Mouse (Mus musculus) urinary bladder, postnatal 25 days (tissue): ENCODE results near the gene Masp2.

Source experiments
- DNase-seq: peaks from one replicate; pipeline ENCODE4 v3.0.0; 2022; ENCODE audit warnings: low spot score

Masp2 gene

DNA sequence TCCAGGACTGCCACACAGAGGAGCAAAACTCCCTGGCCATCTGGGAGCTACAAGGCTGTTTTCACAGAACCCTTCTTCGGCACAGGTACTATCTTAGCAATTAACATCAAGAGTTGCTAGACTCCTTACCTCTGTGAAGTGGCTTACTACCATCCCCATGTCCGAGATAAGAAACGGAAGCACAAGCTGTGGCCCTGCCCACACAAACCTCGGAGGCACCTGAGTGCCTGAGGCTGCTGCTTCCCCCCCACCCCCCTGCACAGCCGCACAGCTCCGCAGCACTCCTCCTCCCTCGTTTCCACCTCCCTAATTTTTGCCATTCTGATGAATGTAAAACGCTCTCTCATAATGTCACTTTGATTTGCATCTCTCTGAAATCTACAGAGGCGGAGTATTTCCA is 35.9 kb downstream of the Masp2 start:
- no peak for DNase-seq

DNA sequence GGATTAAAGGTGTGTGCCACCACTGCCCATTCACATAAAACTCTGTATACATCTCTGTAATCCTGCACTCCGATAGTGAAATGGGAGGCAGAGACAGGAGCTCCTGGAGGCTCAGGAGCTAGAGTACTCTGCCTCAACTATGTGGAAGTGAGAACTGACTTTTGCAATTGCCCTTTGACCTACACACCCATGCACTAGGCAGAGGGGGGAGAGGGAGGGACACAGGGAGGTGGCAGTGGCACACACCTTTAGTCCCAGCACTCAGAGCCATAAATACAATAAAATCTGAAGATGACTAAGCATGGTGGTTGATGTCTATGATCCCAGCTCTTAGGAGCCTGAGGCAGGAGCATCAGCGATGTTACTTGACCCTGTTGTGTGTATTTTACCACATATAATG is 37.1 kb downstream of the Masp2 start:
- no peak for DNase-seq

DNA sequence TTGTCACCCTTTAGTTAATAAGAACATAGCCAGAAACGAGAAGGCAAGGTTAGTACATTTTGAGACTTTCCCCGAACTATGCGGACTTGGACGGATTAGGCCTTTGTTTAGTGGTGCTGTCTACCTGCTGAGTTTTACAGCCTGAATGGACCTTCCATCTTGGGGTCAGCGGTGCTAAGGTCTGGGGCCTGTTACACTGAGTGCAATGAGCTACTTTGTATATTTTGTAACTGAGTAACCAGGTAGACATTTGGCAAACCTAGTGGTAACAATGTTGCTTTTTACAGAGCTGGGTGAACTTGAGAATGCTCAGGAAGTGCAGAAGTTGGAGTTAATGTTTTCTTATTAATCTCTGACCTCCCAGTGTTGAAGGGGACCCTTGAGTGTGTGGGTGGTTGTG is 38.8 kb downstream of the Masp2 start:
- DNase-seq = no peak

DNA sequence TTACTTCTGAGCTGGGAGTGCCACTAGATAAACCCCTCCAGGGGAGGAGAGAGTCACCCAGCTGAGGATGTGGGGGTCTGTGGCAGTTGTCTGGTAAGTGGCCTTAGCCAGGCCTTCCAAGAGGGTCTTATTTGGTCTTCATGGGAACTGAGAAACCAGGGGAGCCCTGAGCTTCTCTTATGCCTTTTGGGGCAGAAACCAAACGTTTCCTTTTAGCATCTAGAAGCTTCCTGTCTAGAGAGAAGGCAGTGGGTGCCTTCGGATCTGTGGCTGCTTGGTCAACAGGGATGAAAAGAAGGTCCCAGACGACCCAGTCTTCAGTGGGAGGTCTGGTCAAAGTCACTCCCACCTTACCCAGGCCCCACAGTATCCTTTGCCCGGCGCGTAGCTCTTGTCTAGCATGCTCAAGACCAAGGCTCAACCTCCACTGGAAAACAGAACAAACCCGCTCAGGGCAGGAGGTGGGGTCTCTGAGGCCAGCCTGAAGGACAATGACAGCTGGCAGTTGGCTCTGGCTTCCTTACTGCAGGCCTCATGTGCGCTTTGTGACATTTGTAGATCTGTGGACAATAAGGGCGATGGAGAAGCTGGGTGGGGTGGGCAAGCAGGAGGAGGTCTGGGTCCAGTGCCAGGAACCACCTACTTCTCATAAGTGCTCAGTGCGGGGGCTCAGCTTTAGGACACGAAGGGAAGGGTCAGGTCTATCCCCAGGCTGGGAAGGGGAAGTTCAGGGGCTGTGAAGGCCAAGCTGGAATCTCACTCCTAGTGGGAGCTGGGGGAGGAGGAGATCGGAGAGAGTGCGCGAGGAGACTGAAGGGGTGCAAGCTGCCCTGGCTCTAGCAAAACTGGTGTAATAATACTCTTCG is 41.2 kb downstream of the Masp2 start, which contains the start of gene Gm572:
TSS of gene Gm572 (plus strand) at position 27 of the 866 bp plus-strand sequence.
- DNase-seq = no peak

DNA sequence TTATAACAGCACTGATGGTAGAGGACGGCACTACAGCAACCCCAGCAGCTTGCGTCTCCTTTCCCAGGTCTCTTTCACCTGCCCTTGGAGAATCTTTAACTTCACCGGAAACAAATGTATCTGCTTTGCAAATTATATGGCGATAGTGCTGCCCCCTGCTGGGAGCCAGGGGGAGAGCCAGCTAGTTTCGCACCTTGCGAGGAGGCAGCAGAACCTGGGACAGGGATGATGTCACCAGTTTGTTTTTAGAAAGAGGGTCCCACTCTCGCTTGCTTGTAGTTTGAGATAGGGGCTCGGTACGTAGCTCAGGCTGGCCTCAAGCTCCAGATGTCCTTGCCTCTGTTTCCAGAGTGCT is 41.8 kb downstream of the Masp2 start:
- peak; percentile 72 for DNase-seq

DNA sequence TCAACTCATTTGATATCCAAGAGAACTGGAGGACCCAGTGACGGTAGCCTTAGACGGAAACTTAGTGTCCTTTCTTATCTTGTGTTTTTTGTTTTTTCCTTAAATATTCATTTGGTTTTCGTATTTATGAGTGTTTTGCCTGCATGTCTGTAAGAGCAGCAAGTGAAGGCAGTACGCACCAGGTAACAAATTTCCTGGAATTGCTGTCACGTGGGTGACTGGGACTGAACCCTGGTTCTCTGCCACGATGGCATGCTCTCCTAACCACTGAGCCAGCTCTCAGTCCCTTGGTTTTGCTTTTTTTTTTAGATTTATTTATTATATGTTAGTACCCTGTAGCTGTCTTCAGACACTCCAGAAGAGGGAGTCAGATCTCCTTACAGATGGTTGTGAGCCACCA is 42.6 kb downstream of the Masp2 start:
- no peak for DNase-seq

DNA sequence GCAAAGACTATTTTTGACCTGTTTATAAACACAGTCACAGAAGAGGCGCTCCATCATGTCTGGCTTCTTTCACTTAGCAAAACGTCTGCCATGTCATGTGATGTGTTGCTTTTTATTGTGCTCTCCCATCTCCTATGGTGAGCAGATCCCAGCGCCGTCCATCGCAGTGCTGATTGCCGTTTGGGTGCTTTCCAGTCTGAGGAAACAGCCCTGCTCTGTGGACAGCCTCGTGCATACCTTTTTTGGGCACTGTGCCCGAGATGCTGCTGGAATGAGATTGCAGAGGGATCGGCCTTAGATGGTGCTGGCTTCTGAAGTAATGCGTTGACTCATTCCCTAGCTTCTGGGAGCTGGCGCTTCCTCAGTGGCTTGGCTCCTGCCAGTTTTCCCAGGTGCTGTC is 44.3 kb downstream of the Masp2 start:
- peak; percentile 22 for DNase-seq

DNA sequence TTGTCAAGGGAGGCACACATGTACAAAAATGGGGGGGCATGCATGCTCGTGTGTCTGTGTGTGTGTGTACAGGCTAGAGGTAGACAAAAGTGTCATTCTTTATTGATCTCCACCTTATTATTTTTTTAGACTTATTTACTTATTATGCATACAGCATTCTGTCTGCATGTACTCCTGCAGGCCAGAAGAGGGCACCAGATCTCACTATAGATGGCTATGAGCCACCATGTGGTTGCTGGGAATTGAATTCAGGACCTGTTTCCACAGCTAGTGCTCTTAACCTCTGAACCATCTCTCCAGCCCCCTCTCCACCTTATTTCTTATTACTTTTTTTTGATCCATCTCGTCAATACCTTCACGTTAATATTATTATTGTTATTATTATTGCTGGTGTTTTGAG is 47.0 kb downstream of the Masp2 start:
- DNase-seq = no peak

DNA sequence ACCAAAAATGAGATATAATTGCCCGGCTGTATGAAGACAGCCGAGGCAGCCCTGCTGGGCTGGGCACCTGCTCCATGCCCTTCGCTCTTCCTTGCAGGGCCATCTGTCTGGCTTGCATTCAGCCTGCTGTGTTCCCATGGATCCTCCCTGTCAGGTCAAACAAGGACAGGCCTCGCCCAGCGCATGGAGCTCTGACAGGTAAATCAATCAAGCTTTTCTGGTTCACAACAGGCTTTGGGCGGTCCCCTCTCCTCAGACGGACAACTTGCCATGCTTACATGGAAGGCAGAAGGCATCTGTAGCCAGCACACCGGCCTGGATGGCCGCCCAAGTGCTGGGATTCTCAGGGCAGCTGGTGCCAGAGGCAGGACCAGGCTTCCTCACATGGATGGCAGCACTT is 48.7 kb downstream of the Masp2 start:
- no peak for DNase-seq

DNA sequence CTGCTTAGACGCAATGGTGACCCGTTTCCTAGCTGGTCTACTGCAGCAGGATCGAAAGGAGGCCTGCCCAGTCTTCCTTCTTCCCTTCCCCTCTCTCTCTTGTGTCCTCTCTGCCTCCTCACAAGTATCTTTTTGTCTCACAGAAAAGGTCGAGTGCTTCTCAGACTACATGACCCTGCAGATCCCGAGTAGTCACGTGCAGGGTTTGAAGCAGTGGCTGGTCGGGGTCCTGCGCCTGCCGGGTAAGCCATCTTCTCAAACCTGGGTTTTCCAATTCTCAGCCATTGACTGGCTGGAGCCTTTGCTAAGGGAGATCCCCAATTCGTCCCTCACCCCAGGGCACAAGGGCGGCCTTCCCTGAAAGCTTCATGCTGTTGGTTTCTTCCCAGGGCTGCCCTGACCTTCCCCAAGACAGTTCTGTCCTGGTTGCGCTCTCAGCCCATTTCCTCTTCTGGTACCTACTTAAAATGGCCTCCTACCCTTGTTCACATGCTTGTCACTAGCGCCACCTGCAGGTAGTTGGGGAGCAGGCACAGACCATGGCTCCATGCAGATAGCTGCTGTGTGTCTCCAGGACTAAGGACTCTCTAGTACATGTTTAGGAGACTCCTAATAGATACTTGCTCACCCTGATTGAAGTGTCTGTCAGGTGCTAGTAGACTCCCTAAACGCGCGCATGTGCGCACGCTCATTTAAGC is 52.5 kb downstream of the Masp2 start:
- DNase-seq = no peak

DNA sequence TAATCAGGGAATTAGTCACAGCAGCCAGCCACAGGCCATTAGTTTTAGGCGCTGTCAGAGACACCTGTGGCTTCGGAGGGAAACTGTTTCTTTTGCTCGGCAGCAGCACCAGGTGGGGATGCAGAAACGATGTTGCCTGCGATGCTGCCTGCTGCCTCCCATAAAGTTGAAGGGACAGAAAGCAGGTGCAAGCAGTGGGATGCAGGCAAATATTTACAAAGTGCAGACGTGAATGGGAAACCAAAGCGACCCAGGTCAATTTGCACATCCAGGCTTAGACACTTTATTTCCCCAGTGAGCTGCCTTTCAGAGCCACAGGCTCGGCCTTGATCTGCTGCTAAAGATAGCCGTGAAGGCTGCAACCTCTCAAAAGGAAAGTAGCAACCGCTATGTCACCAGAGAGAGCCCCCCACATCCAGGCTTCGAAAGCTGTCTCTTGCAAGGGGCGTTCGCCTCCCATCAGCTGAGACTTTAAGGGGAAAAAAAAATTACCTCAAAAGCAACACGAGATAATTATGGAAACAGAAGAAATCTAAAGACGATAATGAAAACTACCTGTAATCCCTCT is 54.4 kb downstream of the Masp2 start:
- no peak for DNase-seq

DNA sequence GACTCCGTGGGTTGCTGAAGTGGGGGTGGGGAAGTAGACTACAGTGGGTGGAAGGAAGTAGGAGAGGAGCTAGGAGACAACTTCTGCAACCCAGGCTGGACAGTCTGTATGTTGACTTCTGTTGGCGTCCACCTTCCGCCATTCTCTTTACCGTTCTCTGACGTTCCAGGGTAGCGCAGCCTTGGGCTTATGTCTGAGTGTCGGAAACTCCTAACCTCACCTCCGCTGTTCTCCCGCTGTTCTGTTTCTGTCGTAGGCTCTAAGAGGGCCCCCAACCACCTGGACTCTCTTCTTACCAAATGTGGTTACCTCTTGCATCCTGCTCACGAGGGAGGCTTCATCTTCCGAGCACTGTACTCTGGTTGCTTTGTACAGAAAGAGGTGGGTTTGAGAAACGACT is 55.4 kb downstream of the Masp2 start:
- no peak for DNase-seq

DNA sequence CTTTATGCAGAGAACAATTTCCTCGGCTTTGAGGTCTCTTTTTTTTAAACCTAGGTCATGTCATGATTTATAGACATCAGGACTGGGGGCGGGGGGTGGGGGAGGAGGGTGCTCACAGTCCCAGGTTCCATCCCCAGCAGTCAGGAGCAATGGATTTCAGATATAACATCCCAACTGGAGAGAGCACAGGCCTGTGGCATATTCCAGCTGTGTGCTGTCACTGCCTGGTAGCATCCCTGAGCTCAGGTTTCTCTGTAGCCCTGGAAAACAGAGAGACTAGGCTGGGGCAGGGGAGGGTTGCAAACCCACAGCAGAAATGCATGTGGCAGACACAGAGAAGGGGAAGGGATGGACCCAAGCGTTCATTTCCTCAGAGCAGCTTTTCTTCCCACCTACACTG is 57.8 kb downstream of the Masp2 start:
- DNase-seq = no peak

DNA sequence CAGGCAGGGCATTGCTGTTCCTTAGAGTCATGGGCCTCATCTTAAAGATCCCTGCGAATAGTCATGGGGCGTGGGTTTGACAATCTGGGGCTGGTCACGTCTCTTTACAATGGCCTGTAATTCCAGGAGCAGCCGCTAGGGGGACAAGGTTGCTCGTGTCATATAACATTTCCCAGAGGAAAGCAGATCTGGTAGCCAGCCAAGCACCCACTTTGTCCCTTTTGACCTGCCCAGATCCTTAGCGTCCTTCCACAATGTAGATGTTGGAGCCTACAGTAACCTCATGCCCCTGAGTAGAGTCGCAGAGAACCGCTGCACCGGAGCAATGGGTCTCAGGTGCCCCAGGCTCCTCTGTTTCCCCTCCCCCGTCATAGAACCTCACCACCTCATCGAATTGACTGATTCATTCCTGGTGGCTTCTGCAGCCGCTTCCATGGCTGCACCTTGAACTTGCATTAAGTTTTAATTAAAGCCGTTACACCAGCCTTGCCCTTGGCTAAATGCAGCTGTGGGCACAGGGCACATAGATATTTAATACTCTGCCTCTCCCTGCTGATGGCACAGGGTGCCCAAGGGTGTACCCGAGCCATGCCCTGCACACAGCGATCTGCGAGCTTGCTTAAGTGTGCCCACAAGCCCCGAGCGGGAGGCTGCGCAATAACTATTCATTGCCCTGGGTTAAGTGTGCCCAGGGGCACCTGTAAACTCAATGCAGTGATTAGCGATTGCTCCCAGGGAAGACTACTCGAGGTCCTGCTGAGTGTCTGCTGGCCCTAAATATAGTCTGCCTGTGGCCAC is 60.0 kb downstream of the Masp2 start:
- peak; percentile 75 for DNase-seq

DNA sequence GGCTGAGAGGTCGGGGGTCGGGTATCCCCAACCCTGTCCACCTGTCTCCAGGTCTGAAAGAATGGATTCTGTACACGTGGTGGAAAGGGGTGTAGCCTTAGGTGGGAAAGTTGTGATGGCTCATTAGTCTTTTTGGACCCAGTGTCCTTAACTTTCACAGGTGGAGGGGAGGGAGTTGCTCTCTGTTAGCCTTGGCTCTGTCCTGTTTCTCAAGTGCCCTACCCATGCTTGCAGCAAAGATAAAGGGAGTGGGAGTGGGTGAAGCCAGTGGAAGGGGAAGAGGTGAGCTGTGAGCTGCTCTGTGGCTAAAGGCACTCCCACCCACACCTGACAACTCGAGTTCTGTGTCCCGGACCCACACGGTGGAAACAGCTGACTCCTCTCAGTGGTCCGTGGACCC is 61.0 kb downstream of the Masp2 start:
- no peak for DNase-seq

DNA sequence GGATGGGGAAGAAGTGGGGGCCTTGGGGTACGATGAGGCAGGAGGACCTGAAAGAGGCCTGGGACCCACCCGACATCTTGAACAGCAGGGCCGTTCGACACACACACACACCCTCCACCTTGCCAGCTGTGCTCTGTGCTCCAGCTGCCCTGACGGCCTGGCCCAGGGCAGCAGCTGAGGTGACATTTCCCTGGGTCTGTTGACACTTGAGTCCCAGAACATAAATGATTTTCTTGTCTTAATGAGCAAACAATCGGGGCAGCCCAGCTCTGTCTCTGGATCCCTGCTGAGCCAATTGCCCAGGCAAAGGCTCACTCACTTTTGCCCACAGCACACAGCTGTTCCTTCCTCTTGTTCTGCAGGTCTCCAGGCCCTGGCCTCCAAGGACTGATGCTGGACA is 61.7 kb downstream of the Masp2 start:
- no peak for DNase-seq
